Mouse (Mus musculus) testis, adult 2 months (tissue): Measurements from ENCODE around the gene Zfp592. TPM values are rescaled to one million over a fixed set of nuclear protein-coding genes. Genes with fewer than 3 reads are reported as not detected.

Source experiments
- H3K27ac ChIP-seq: fragments of 200-500 bp; 2 replicates; pipeline ENCODE4 v1.5.1; 2012; ENCODE audit warnings: low read depth, low read length; ENCODE audit not compliant: control insufficient read depth, insufficient read depth
- H3K27me3 ChIP-seq: fragments of 200-500 bp; 2 replicates; pipeline ENCODE4 v1.6.1; 2012; ENCODE audit warnings: mild to moderate bottlenecking, low read length, moderate library complexity; ENCODE audit not compliant: control insufficient read depth, insufficient read depth
- H3K36me3 ChIP-seq: fragments of 200-500 bp; 2 replicates; pipeline ENCODE4 v1.6.1; 2012; ENCODE audit warnings: mild to moderate bottlenecking, low read length; ENCODE audit not compliant: control insufficient read depth, insufficient read depth
- H3K4me1 ChIP-seq: fragments of 200-500 bp; 2 replicates; pipeline ENCODE4 v1.6.1; 2012; ENCODE audit warnings: low read length; ENCODE audit not compliant: control insufficient read depth, insufficient read depth
- H3K4me3 ChIP-seq: fragments of 200-500 bp; 2 replicates; pipeline ENCODE4 v1.5.1; 2012; ENCODE audit warnings: low read depth, mild to moderate bottlenecking, low read length, moderate library complexity, mixed read lengths; ENCODE audit not compliant: control insufficient read depth
- CTCF ChIP-seq: fragments of 200-500 bp; IDR thresholded peaks from 2 replicates; pipeline ENCODE4 v1.5.1; 2012; ENCODE audit warnings: low read depth, mild to moderate bottlenecking, inconsistent platforms, low read length, moderate library complexity; ENCODE audit not compliant: control insufficient read depth, insufficient read depth, insufficient replicate concordance
- POLR2A ChIP-seq: fragments of 200-500 bp; IDR thresholded peaks from 2 replicates; pipeline ENCODE4 v1.6.1; 2012; ENCODE audit warnings: low read depth, mild to moderate bottlenecking, inconsistent platforms, low read length, moderate library complexity; ENCODE audit not compliant: control insufficient read depth
- polyA plus RNA-seq: library from polyadenylated mRNA; depleted of rRNA; stranded (reverse); fragments of >200 nt; gene quantifications from 2 replicates; pipeline ENCODE4 v1.2.3, GENCODE M21; 2012

The Zfp592 gene
- polyA plus RNA-seq, 1 experiment, result 16.4 TPM

GRCm38 (mm10) chr7:81011576-81011975 is 18.1 kb downstream of the Zfp592 start:
- no peak overlapping the region for H3K4me3 ChIP-seq
- no peaks in the 10 kb centered on the region for H3K27me3 ChIP-seq
- TF ChIP-seq CTCF (no peak), POLR2A (no peak)
- no peaks in the 10 kb centered on the region for H3K4me1 ChIP-seq
- no peak overlapping the region for H3K27ac ChIP-seq
- no peaks in the 10 kb centered on the region for H3K36me3 ChIP-seq

GRCm38 (mm10) chr7:81020307-81020706 is 26.8 kb downstream of the Zfp592 start:
- no peak for TF ChIP-seq CTCF
- TF ChIP-seq POLR2A, result no peak

GRCm38 (mm10) chr7:81022731-81023130 is 29.2 kb downstream of the Zfp592 start:
- peaks cover 1% of the 10 kb centered on the region; the same call in 1 of the 2 replicates for H3K36me3 ChIP-seq
- no peaks in the 10 kb centered on the region for H3K27me3 ChIP-seq
- no peak for TF ChIP-seq POLR2A
- no peak for TF ChIP-seq CTCF
- H3K27ac ChIP-seq, result no peak overlapping the region
- no peak overlapping the region for H3K4me3 ChIP-seq
- no peaks in the 10 kb centered on the region for H3K4me1 ChIP-seq

More at GRCm38 (mm10) chr7:81020307-81020706, 26.8 kb downstream of the Zfp592 start:
- Histone ChIP-seq H3K4me1 (no peaks in the 10 kb centered on the region), H3K27ac (no peak overlapping the region), H3K27me3 (no peaks in the 10 kb centered on the region), H3K4me3 (no peak overlapping the region), H3K36me3 (peaks cover 1% of the 10 kb centered on the region; the same call in 1 of the 2 replicates)

GRCm38 (mm10) chr7:81024118-81024517 is 30.6 kb downstream of the Zfp592 start:
- no peaks in the 10 kb centered on the region for H3K27me3 ChIP-seq
- no peak for TF ChIP-seq CTCF
- TF ChIP-seq POLR2A, result no peak
- no peak overlapping the region for H3K4me3 ChIP-seq
- H3K4me1 ChIP-seq, result no peaks in the 10 kb centered on the region
- no peak overlapping the region for H3K27ac ChIP-seq
- H3K36me3 ChIP-seq, result peaks cover 1% of the 10 kb centered on the region; the same call in 1 of the 2 replicates

GRCm38 (mm10) chr7:81024651-81025050 is 31.2 kb downstream of the Zfp592 start:
- peaks cover 1% of the 10 kb centered on the region for H3K36me3 ChIP-seq
- H3K27ac ChIP-seq, result no peak overlapping the region
- H3K4me3 ChIP-seq, result no peak overlapping the region
- no peaks in the 10 kb centered on the region for H3K27me3 ChIP-seq
- H3K4me1 ChIP-seq, result no peaks in the 10 kb centered on the region
- TF ChIP-seq POLR2A, result no peak
- no peak for TF ChIP-seq CTCF

GRCm38 (mm10) chr7:81025751-81026150 is 32.3 kb downstream of the Zfp592 start:
- H3K27me3 ChIP-seq, result no peaks in the 10 kb centered on the region
- H3K36me3 ChIP-seq, result peaks cover 1% of the 10 kb centered on the region
- H3K27ac ChIP-seq, result no peak overlapping the region
- no peak overlapping the region for H3K4me3 ChIP-seq
- TF ChIP-seq CTCF, result no peak
- no peak for TF ChIP-seq POLR2A
- no peaks in the 10 kb centered on the region for H3K4me1 ChIP-seq

- Histone ChIP-seq H3K4me3 (no peak overlapping the region), H3K27me3 (no peaks in the 10 kb centered on the region), H3K36me3 (peaks cover 5% of the 10 kb centered on the region), H3K4me1 (no peaks in the 10 kb centered on the region), H3K27ac (no peak overlapping the region)
- TF ChIP-seq POLR2A (no peak), CTCF (no peak)
These were observed 46.2 kb downstream of the Zfp592 start for GRCm38 (mm10) chr7:81039711-81040110.
